ENCODE assay signal across 10 mouse cellular contexts in the genomic region with DNA sequence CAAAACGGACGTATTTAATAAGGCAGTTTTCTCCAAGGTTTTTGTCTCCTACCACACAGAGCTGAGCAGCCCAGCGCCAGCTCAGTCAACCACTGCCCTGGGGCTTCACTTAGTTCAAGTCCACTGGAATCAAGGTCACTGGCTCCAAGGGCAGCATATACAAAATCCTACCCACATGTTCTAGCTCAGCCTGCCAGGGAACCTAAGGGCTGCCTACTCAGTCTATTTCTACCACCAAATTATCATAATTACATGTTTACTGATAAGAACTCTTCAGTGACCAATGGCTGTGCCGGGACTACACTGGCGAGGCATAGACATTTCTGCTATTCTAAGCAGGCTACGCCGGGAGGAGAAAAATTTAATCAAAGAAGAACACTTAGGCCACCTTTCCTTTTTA.
A peak's percentile ranks its signal among the peaks of the same experiment; 100 is the strongest.
DNase-seq lines count a peak whose midpoint lies in the region; ATAC-seq and TF ChIP-seq lines count a peak whose summit lies in the region.
"Had no signal": no experiment of that assay in that cellular context is flagged by ENCODE, and none has a peak within 500 bp of the region (broad histone marks: within the 10 kb centered on the region; RNA-seq: fewer than 3 reads in every experiment).

No protein-coding gene starts in this region.

- no peak overlapping the region; the same call in 1 of the 2 replicates for H3K27ac ChIP-seq in kidney, embryonic 14.5 days (ENCODE audit: low read depth, low read length)
- H3K27ac ChIP-seq in forebrain, embryonic 15.5 days (replicated peaks), result no peak overlapping the region
- peak overlapping the region; percentile 78; the same call in 1 of the 2 replicates for H3K27ac ChIP-seq in kidney, adult 2 months (ENCODE audit: insufficient read depth, low read depth, low read length)

- ATAC-seq in kidney, embryonic 14.5 days (ENCODE audit: low FRiP score, low TSS enrichment), result no peak
- peak; percentile 42; the same call in 1 of the 2 replicates for ATAC-seq in forebrain, embryonic 15.5 days (replicated peaks)
- peak; percentile 71 for ATAC-seq in megakaryocyte progenitor cell, adult 5-6 weeks (replicated peaks; ENCODE audit: poor library complexity)

- no peak overlapping the region for H3K9ac ChIP-seq in kidney, embryonic 14.5 days (ENCODE audit: low read depth, low read length)
- no peak overlapping the region for H3K9ac ChIP-seq in forebrain, embryonic 15.5 days (replicated peaks)
- H3K9ac ChIP-seq: lung, embryonic 14.5 days had no signal

- no peak for TF ChIP-seq POLR2A in kidney, adult 2 months (IDR thresholded peaks at IDR 0.05; ENCODE audit: low read depth, low read length)

- peaks cover 4% of the 10 kb centered on the region; the same call in 1 of the 2 replicates for H3K36me3 ChIP-seq in kidney, embryonic 14.5 days (ENCODE audit: control insufficient read depth, insufficient read depth, low read length)
- H3K36me3 ChIP-seq in forebrain, embryonic 15.5 days, result no peaks in the 10 kb centered on the region
- H3K36me3 ChIP-seq in kidney, adult 2 months (ENCODE audit: control insufficient read depth, insufficient read depth, low read length), result no peaks in the 10 kb centered on the region

- peak; percentile 86 for DNase-seq in kidney, adult 11 months
- DNase-seq in kidney, adult 2 months, result peak; percentile 85
- DNase-seq in spleen, postnatal 4 days (ENCODE audit: low spot score in 2 of 2), result no peak
- no peak for DNase-seq in embryo, embryonic 11 days
- DNase-seq in layer of hippocampus, postnatal 14 days (ENCODE audit: low spot score in 2 of 2), result no peak
- DNase-seq: adrenal gland, postnatal 10 days had no signal

- 83% methylated on average over 7 of the region's 7 CpGs for WGBS in kidney, embryonic 14.5 days
- 76% methylated on average over 7 of the region's 7 CpGs for WGBS in forebrain, embryonic 15.5 days
- 58% methylated on average over 7 of the region's 7 CpGs for WGBS in kidney, adult 2 months

- no peaks in the 10 kb centered on the region for H3K27me3 ChIP-seq in kidney, embryonic 14.5 days (ENCODE audit: control insufficient read depth, insufficient read depth, low read length)
- no peaks in the 10 kb centered on the region for H3K27me3 ChIP-seq in forebrain, embryonic 15.5 days
- no peaks in the 10 kb centered on the region for H3K27me3 ChIP-seq in kidney, adult 2 months (replicated peaks; ENCODE audit: control insufficient read depth, insufficient read depth, low read length)

- no peak for TF ChIP-seq CTCF in kidney, adult 2 months (conservative IDR thresholded peaks at IDR 0.05; ENCODE audit: insufficient read depth, insufficient read length, low read depth, low read length)

- no peaks in the 10 kb centered on the region for H3K9me3 ChIP-seq in kidney, embryonic 14.5 days (ENCODE audit: control insufficient read depth, low read length)
- H3K9me3 ChIP-seq in forebrain, embryonic 15.5 days, result no peaks in the 10 kb centered on the region

- no peak overlapping the region for H3K4me2 ChIP-seq in kidney, embryonic 14.5 days (replicated peaks; ENCODE audit: low read depth, low read length)
- H3K4me2 ChIP-seq in forebrain, embryonic 15.5 days (replicated peaks), result no peak overlapping the region
- H3K4me2 ChIP-seq: lung, embryonic 14.5 days had no signal

- peaks cover 23% of the 10 kb centered on the region for H3K4me1 ChIP-seq in kidney, embryonic 14.5 days (ENCODE audit: control insufficient read depth, insufficient read depth, low read length)
- peaks cover 13% of the 10 kb centered on the region for H3K4me1 ChIP-seq in forebrain, embryonic 15.5 days
- H3K4me1 ChIP-seq in kidney, adult 2 months (ENCODE audit: control insufficient read depth, insufficient read depth, low read length), result peaks cover 18% of the 10 kb centered on the region; the same call in 1 of the 2 replicates

- H3K4me3 ChIP-seq in kidney, embryonic 14.5 days (ENCODE audit: low read length), result no peak overlapping the region
- H3K4me3 ChIP-seq in forebrain, embryonic 15.5 days, result no peak overlapping the region
- no peak overlapping the region for H3K4me3 ChIP-seq in kidney, adult 2 months (ENCODE audit: insufficient read depth, low read depth, low read length)

Comparison
In these comparisons a context has a peak if more than half of its experiments do, and no peak if none do; other contexts are left out.
1. DNase-seq: peak in kidney, adult 11 months (single experiment) and kidney, adult 2 months (single experiment); none in spleen, postnatal 4 days (0 of 2), embryo, embryonic 11 days (single experiment) and layer of hippocampus, postnatal 14 days (0 of 2).